Mouse (Mus musculus): ENCODE data around the gene Tnnt3. TPM values are rescaled to one million over a fixed set of nuclear protein-coding genes. Genes with fewer than 3 reads are reported as not detected.

The Tnnt3 gene
- polyA plus RNA-seq (2012; rRNA removed), result 1.1 TPM in 2 replicates

DNA sequence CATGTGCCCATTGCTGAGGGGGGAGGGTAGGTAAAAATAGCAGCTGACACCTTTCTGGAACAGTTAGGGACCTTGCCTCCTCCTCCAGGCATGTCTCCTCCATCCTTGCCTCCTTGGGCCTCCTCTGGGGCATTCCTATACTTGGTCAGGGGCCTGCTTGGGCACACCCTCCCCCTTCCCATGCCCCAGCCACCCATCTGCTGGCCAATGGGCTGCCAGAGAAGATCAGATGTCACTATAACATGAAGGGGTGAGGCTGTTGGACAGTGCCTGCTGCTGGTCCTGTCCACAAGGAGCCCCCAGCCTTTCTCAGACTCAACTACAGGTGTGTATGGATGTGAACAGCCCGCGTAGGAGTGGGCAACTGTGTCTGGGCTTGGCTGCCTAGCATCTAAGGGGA lies at the start of gene Tnnt3:
TSS of gene Tnnt3 (plus strand) at position 262 of the 400 bp plus-strand sequence.
- 87% methylated on average over 2 of the region's 2 CpGs for WGBS
- DNase-seq (ENCODE audit: low read depth, low spot score), result no peak

DNA sequence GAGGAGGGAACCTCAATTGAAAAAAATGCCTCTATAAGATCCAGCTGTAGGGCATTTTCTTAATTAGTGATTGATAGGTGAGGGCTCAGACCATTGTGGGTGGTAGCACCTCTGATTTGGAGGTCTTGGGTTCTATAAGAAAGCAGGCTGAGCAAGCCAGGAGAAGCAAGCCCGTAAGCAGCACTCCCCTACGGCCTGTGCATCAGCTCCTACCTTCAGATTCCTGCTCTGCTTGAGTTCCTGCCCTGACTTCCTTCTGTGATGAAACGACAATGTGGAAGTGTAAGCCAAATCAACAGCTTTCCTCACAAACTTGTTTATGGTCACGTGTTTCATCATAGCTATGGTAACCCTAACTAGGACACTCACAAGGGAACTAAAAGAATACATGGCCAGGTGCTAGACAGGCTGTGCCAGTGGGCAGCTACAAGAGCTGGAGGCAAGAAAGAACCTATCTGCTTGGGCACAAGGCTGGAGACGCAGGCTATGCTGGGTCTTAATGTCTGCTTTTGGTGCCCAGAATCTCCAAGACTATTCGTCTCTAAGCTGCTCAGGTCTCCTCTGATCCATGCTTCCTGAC lies 49.5 kb upstream of the Tnnt3 start:
- WGBS, result 67% methylated on average over 6 of the region's 6 CpGs

DNA sequence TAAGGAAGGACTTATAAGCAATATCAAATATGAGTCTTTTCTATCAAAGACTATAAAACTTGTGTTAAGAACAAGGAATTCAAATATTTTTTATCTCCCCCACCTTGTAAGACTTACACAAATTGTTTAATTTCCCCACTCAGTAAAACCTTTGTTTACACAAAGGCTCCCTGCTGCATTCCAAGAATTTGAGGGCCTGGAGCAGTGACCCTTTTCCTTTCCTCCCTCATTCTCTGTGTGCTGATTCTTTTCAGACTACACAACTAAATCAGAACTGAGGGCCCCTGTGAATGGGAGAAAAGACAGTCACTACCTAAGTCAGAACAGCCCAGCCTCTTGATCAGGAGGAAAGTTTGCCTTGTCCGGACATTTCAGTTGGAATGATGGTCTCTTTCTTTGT lies 43.9 kb upstream of the Tnnt3 start:
- no peak for DNase-seq (ENCODE audit: low read depth, low spot score)
- 66% methylated on average over 1 of the region's 1 CpGs for WGBS

More for the DNA sequence above, 49.5 kb upstream of the Tnnt3 start:
- no peak for DNase-seq (ENCODE audit: low read depth, low spot score)

DNA sequence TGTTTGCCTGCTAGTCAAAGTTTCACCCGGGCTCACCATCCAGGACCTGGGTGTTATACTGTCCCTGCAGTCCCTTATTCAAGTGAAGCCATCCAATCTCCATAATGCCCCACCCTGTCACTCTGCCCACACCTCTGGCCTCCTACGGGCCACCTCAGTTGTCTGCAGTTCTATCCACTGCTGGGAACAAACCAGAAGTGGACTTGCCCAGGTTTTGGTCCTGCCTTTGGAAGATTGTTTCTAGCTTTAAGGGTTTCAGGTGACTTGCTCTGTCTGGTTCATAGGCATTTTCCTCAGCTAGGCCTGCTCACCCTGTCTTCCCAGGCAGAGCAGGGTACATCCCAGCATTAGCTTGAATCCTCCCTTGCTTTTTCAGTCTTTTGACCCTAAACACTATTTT lies 43.4 kb upstream of the Tnnt3 start:
- WGBS, result 29% methylated on average over 2 of the region's 2 CpGs

DNA sequence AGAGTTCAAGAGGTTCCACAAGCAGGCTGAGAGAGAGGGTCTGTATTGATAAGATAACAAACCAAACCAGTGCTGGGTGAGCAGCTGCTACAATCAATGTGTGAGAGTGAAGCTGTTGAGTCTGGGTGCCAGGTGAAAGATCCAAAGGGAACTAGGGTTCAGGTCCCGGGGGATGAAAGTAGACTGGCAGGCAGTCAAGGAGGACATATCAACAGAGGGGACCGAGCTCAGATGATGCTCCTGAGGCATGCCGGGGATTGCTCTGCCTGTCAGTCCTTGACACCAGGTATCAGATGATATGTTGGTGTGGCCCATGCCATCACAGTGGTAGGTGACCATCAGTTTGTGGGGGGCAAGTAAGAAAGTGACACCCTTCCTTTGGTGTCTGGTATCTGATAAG lies 41.8 kb upstream of the Tnnt3 start:
- 72% methylated on average over 3 of the region's 3 CpGs for WGBS
- DNase-seq (ENCODE audit: low read depth, low spot score), result no peak

More for the DNA sequence above, 43.4 kb upstream of the Tnnt3 start:
- no peak for DNase-seq (ENCODE audit: low read depth, low spot score)

DNA sequence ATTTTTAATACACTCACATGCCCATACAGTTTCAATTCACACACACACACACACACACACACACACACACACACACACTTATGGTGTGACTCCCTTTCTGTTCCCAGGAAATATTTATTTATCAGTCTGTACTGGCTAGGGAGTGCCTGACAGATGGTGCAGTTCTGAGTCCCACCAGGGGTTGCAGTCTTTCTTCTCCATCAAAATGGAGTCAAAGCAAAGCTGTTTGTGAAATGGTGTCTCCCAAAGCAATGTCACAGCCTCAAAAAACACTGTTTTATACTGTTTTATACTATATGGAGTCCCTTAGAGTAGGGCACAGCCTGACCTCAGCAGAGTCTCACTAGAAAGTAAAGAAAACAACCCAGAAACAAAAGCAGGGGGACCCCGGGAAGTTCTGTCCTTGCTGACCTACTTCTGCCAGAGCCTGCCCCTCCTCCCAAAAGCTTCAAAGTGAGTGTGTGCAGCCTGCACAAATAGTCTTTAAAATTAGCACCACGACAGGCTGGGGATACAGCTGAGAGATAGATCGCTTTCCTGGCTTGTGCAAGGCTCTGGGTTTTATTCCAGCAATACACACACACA lies 41.3 kb upstream of the Tnnt3 start:
- no peak for DNase-seq (ENCODE audit: low read depth, low spot score)
- 34% methylated on average over 3 of the region's 3 CpGs for whole genome bisulfite sequencing

DNA sequence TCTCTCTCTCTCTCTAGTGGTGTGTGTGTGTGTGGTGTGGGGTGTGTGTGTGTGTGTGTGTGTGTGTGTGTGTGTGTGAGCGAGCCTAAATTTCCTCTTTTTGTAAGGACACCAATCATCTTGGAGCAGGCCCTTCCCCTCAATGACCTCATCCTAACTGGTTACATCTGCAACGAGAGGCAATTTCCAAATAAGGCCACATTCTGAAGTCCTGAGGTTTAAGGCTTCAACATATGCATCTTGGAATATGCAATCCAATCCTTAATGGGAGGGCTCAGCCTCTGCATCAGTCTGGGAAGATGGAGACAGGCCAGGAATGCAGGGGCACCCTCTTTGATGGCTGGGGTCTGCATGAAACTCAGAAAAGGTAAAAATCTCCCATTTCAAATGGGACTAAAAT lies 40.6 kb upstream of the Tnnt3 start:
- DNase-seq (ENCODE audit: low read depth, low spot score), result no peak
- WGBS, result 40% methylated on average over 2 of the region's 2 CpGs

DNA sequence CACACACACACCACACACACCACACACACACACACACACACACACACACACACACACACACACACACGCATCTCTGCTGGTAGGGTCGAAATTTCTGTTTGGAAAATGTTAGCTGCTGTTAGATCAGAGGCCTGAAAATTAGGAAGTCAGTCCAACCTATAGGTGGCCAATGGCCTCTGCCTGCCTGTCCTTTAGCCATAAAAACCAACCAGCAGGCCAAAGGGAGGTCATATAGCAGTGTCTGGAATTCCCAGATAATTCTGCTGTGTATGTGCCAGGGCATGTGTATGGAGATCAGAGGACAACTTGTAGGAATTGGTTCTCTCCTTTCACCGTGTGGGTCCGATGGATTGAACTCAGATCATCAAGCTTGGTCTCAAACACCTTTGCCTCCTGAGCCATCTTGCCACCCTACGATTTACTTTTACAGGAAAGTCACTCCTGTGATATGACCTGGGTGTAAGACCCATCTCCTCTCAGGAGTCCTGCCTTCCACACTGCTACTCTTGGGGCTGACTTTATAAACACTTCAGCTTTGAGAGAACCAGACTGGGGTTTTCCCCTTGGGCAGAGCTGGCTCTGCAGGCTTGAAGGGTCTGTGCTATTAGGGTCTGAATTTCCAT lies 39.8 kb upstream of the Tnnt3 start:
- DNase-seq (ENCODE audit: low read depth, low spot score), result no peak
- WGBS, result 77% methylated on average over 5 of the region's 5 CpGs

DNA sequence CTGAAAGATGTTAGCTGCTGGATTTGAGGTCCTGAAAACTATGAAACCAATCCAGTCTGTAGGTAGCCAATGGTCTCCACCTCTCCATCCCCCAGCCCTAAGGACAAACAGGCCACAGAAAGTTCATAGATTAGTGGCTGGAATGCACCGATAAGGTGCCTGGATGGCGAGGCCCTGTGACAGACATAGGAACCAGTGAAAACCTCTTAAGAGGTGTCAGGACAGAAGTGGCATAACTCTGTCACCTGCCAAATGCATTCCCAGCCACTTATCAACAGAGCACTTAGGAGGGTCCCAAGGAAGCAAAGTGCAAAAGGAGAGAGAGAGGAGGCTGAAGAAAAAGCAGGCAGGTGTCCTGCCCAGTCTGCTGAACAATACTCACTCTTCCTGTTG lies 39.3 kb upstream of the Tnnt3 start:
- WGBS, result 66% methylated on average over 2 of the region's 2 CpGs
- no peak for DNase-seq (ENCODE audit: low read depth, low spot score)

DNA sequence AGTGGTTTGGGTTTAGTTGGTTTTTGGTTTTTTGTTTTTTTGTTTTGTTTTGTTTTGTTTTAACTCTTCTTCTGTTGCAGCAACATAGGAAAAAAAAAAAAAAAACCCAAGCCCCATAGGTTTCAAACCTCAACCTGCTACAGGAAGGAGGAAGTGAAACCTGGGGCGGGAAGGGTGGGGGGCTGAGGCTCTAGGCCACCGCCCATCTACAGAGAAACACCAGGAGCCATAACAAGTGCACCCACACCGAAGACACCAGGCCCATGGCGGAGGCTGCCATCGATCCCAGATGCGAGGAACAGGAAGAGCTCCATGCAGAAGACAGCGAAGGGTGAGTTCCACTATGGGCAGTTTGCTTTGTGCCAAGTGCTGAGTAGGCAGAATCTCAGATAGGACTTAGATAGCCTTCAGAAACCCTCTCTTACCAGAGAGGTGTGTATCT lies 38.0 kb upstream of the Tnnt3 start, which contains the start of gene Lsp1:
TSS of gene Lsp1 (plus strand) at position 174 of the 442 bp plus-strand sequence.
- WGBS, result 76% methylated on average over 7 of the region's 7 CpGs
- no peak for DNase-seq (ENCODE audit: low read depth, low spot score)

DNA sequence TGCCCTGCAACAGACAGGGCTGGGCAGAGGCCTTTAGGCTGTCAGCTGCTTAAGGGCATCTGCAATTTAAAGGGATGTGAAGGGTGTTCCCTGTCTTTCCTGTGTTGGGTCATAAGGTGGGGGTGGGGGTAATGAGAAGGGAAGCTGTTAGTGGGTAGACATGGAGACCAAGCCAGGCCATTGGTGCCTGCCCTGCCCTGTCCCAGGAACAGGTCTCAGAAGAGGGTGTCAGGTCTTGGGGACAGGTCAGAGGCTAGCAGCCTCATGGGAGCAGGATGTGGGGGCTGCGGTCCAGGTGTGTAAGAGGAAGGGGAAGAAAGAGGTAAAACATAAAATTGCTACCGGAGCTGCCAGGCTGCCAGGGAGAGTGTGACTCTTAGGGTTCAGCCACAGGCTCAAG lies 37.2 kb upstream of the Tnnt3 start:
- DNase-seq (ENCODE audit: low read depth, low spot score), result no peak

DNA sequence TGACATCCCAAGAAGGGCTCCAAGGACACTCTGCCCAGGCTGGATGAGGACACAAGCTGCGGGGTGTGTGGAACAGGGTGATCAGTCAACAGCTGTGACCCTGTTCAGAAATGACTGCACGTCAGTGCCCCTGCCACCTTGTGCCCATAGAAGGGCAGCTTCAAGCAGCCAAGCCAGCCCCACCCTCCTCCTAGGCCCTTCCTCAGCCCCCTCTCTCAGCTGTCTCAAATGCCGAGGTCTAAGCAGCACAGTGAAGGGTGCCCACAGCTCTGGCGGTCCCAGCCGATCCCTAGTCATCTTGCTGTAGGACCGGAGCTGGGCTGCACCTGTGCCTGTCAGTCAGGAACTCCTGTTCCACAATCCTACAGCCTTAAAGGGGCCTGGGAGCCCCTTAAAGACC lies 36.4 kb upstream of the Tnnt3 start:
- 76% methylated on average over 6 of the region's 6 CpGs for WGBS
- DNase-seq (ENCODE audit: low read depth, low spot score), result no peak

More for the DNA sequence above, 37.2 kb upstream of the Tnnt3 start:
- 97% methylated on average over 2 of the region's 2 CpGs for WGBS

DNA sequence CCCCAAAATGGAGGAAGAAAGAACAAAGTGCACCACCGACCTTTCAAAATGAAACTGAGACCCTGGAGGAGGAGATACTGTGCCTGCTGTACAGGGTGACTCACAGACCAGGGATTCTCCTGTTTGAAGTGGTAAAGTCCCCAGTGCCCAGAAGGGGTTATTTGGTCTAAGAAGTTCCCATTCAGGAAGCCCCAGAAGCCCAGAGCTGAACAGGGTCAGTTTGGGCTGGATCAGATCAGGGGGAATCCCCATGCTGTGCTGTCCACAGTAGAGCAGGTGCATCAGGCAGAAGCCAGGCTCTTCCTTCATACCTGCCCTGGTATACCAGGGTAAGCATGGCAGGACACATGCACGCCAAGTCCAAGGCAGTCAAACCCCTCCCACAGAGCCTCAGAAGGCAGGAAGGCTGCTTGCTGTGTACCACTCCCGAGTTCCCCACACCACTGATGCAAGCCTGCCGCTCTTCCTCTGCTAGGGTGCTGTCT lies 36.0 kb upstream of the Tnnt3 start:
- no peak for DNase-seq (ENCODE audit: low read depth, low spot score)
- WGBS, result 57% methylated on average over 4 of the region's 4 CpGs

DNA sequence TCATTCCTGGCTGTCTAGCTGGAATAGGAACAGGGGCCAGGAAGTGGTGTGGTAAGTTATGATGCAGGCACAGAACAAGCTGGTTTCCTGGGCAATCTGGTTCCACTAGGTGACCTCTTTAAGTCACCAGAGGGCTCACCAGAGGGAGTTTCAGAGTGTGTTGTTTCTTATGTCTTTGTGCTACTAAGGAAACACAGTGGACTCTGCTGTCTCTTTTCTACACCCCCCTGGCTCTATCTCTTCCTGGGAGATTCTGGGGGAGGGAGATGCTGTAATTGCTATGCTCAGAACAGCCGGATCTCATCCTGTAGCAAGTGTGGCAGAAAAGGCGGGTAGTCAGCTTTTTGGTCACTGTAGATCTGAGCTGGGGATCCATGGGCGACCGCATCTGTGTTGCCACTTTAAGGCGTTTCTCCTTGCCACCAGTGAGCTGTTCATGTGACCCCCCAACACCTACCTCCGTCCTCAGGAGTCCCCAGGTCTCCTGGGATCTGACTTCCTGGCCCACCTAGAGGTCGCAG lies 28.4 kb upstream of the Tnnt3 start:
- WGBS, result 67% methylated on average over 7 of the region's 7 CpGs
- no peak for DNase-seq (ENCODE audit: low read depth, low spot score)

DNA sequence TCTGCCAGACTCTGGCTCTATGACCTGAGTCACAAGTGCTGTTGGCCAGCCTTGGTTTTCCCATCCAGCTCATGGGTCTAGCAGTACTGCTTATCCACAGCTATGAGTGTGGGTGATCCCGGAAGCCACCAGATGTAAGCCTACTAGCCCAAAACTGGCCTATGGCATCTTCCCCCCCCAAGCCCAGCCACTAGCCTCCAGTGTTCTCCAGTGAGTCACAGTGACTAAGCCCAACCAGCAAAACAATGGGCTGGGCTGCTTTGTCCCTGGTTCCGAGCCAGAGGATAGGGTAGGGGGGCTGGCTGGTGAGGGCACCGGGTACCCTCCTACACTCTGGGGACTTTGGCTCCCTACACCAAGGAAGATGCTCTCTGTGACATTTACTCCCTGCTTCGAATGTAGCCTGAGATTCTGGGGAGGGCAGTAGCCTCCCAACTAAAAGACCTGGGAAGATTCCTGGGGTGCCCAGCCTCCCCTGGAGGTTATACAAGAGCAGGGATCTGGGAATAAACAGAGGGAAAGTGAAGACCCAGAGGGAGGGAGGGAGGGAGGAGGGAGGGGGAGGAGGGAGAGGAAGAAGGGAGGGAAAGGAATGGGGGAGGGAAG lies 27.7 kb upstream of the Tnnt3 start:
- WGBS, result 31% methylated on average over 4 of the region's 4 CpGs
- no peak for DNase-seq (ENCODE audit: low read depth, low spot score)

DNA sequence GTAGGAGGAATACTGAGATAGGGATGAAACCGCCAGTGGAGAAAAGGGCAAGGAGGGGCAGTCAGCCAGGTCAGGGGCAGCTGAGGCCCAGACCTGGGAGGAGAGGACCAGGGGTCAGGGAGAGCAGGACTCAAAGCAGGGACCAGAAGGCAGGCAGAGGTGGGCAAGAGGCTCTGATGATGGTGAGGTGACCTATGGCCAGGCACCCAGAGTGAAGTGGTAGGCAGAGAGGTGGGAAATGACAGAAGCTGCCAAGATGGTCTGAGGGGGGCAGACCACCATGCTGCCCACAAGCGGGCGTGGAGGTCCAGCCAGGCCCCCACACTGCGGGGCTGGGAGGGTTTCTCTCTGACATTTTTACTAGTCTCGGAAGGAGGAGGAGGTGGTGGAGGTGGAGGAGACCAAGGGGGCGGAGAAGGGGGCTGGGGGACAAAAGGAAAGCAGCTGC lies 27.2 kb upstream of the Tnnt3 start:
- DNase-seq (ENCODE audit: low read depth, low spot score), result no peak
- WGBS, result 44% methylated on average over 6 of the region's 6 CpGs

DNA sequence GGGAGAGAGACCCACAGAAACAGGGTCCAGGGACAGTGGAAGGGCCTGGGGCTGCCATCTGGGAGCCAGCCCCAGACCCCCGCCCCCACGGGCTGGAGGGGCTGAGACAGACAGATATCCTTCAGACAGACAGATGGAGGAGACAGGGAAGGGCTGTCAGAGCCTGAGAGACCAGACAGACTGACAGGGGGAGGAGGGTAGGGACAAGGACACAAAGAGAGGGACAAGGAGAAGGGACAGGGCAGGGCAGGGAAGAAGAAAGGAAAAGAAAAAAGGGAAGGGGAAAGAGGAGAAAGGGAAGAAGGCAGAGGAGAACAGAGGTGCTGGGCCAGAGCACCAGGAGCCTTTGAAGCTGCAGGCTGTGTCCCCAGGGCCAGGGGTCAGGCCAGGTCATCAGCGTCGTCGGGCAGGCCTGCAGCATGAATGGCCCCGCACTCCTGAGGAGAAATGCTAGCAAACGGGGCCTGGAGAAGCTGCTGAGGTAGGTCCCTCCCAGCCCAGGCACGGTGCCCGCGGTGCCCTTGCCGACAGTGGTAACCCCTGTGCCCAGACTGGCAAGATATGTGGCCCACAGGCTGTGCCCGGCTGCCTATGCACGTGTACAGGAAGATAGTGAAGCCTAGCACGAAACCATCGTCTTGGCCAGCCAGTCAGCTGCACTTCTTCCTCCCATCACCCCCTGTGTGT lies 26.6 kb upstream of the Tnnt3 start:
- WGBS, result 54% methylated on average over 15 of the region's 15 CpGs
- no peak for DNase-seq (ENCODE audit: low read depth, low spot score)

DNA sequence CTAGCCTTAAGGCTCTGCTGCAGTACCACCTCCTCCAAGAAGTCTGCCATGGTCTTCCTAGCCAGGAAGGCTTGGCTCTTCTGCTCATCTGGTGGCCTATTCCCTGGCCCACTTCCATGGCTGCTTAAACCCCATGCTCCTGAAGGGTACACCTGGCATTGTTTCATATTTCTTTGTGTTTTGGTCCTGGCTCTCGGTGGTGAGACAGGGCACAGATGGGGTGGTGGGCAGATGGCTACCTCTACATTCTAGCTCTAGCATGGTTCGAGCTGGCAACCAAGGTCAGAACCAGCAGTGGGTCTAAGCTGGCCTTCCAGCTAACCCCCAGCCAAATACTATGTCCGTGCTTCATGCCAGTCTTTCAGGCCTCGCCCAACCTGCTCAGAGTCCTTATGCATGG lies 25.7 kb upstream of the Tnnt3 start:
- WGBS, result 76% methylated on average over 4 of the region's 4 CpGs
- no peak for DNase-seq (ENCODE audit: low read depth, low spot score)

DNA sequence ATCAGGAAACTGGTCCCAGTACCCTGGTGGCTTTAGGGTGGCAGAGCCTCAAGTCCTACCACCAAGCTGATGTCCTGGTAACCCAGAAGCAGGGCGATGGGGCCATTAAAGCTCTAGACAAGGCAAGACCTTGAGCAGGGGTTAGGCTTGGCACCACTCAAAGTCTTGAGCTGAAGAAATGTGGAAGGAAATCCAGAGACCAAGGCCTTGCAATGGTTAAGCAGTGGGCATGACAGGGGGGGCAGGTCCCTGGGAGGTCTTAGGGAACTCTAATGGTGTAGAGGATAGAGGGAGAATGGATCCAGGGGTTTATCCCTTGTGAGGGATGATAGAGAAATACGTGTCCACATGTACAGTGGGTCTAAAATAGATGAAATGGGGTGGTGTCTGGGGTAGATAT lies 25.2 kb upstream of the Tnnt3 start:
- 55% methylated on average over 2 of the region's 2 CpGs for WGBS
- no peak for DNase-seq (ENCODE audit: low read depth, low spot score)

DNA sequence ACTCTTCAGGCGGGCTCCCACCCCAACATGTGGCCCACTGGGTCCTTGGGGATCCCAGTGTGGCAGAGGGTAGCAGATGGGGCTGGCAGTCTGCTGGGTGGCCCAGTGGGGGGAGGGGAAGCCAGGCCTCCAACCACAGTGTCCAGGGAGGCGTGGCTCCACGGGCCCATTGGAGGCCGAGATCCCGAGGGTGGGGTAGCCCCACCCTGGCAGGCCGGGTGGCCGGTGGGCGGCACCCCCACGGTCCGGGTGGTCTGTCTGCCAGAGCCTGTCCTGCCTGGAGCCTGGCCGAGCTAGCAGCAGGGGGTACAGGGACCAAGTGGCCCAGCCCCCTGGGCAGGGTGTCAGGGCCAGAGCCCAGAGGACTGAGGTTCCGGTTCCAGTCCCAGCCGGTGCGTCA lies 23.8 kb upstream of the Tnnt3 start:
- no peak for DNase-seq (ENCODE audit: low read depth, low spot score)
- 40% methylated on average over 14 of the region's 14 CpGs for WGBS

All from large intestine, adult 2 months (tissue).